Mouse (Mus musculus) stomach, embryonic 15.5 days (tissue): Measurements from ENCODE around the gene Trit1. TPM values are rescaled to one million over a fixed set of nuclear protein-coding genes. Genes with fewer than 3 reads are reported as not detected.
A peak's percentile ranks its signal among the peaks of the same experiment; 100 is the strongest.

ENCODE experiments used
- ATAC-seq: fragments of 200-750 bp; cut with Nextera tagmentation; 2 replicates; pipeline ENCODE4 v1.8.0; 2017; ENCODE audit warnings: low read depth, moderate number of reproducible peaks, moderate TSS enrichment; ENCODE audit not compliant: insufficient read depth, low FRiP score
- H3K27ac ChIP-seq: fragments of 300-500 bp; sonication (generic); 2 replicates; pipeline ENCODE4 v1.5.1; 2015; ENCODE audit warnings: mild to moderate bottlenecking, inconsistent platforms
- H3K27me3 ChIP-seq: fragments of 300-500 bp; sonication (generic); replicated peaks from 2 replicates; pipeline ENCODE4 v1.6.1; 2015; ENCODE audit warnings: inconsistent platforms
- H3K36me3 ChIP-seq: fragments of 300-500 bp; sonication (generic); 2 replicates; pipeline ENCODE4 v1.6.1; 2015; ENCODE audit warnings: inconsistent platforms
- H3K4me1 ChIP-seq: fragments of 300-500 bp; sonication (generic); 2 replicates; pipeline ENCODE4 v1.6.1; 2015; ENCODE audit warnings: inconsistent platforms
- H3K4me2 ChIP-seq: fragments of 300-500 bp; sonication (generic); 2 replicates; pipeline ENCODE4 v1.6.1; 2015; ENCODE audit warnings: mild to moderate bottlenecking, inconsistent platforms
- H3K4me3 ChIP-seq: fragments of 300-500 bp; sonication (generic); replicated peaks from 2 replicates; pipeline ENCODE4 v1.5.1; 2015; ENCODE audit warnings: inconsistent platforms
- H3K9ac ChIP-seq: fragments of 300-500 bp; sonication (generic); 2 replicates; pipeline ENCODE4 v1.6.1; 2015; ENCODE audit warnings: inconsistent platforms
- H3K9me3 ChIP-seq: fragments of 300-500 bp; sonication (generic); 2 replicates; pipeline ENCODE4 v1.6.1; 2016; ENCODE audit warnings: inconsistent platforms
- WGBS: fragments of 180-500 bp; shearing (Covaris S2); methylation state at CpG from one replicate; pipeline ENCODE4 v1.1.7; 2015; 5-methylcytosine and 5-hydroxymethylcytosine counted together
- polyA plus RNA-seq: library from polyadenylated mRNA; unstranded; fragments of >200 nt; fragmentation: Nextera tagmentation; extraction: Ambion mirVana; gene quantifications from 2 replicates; pipeline ENCODE4 v1.2.1, GENCODE M21; 2015

Trit1 gene
- polyA plus RNA-seq, 1 experiment from 2014 or later, result 18.3 TPM

DNA sequence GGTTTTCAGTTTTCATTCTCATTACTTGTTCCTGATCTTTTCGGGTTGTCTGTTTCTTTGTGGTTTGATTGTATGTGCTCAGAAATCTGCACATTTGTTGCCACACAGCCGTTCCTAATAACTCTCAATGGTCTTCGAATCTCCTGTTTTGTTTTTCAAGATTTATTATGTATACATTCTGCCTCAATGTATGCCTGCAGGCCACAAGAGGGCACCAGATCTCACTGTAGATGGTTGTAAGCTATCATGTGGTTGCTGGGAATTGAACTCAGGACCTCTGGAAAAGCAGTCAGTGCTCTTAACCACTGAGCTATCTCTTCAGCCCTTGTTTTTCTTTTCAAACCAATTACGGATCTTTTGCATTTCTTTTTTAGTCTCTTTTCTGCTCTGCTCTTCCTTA is 70.0 kb downstream of the Trit1 start:
- H3K4me3 ChIP-seq, result no peak overlapping the region
- no peaks in the 10 kb centered on the region for H3K9me3 ChIP-seq
- H3K4me1 ChIP-seq, result no peaks in the 10 kb centered on the region; the same call in 1 of the 2 replicates
- no peaks in the 10 kb centered on the region for H3K27me3 ChIP-seq
- 79% methylated on average over 4 of the region's 4 CpGs for WGBS
- H3K36me3 ChIP-seq, result no peaks in the 10 kb centered on the region
- no peak overlapping the region for H3K4me2 ChIP-seq
- ATAC-seq, result no peak
- H3K9ac ChIP-seq, result no peak overlapping the region
- H3K27ac ChIP-seq, result no peak overlapping the region

DNA sequence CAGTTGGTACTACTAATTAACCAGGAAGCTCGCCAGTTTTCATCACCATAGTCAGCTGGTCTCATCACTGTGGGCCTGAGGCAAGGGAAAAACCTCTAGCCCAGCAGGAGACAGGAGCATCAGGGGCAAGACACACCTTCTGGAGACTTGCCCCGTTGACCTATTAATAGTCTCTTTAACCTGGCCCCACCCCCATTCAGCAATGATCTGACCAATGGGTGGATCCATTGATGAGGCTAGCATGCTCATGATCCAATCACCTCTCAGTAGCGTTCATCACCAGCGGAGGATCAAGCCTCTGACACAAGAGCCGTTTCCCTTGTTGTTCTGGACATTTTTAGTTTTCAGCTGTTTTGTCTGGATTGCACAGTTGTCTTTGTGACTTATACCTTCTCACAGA is 76.2 kb downstream of the Trit1 start:
- Histone ChIP-seq H3K4me3 (no peak overlapping the region), H3K36me3 (no peaks in the 10 kb centered on the region), H3K27me3 (no peaks in the 10 kb centered on the region), H3K4me2 (peak overlapping the region; percentile 45), H3K4me1 (0 out of 2 replicates have a peak, but pooled peaks cover 3% of the 10 kb centered on the region), H3K9ac (no peak overlapping the region), H3K27ac (no peak overlapping the region), H3K9me3 (no peaks in the 10 kb centered on the region)
- 61% methylated on average over 5 of the region's 5 CpGs for WGBS
- no peak for ATAC-seq

GRCm38 (mm10) chr4:123093064-123093776 is 76.8 kb downstream of the Trit1 start:
- H3K9me3 ChIP-seq, result no peaks in the 10 kb centered on the region
- H3K4me2 ChIP-seq, result peak overlapping the region; percentile 45
- no peaks in the 10 kb centered on the region for H3K36me3 ChIP-seq
- H3K4me1 ChIP-seq, result 0 out of 2 replicates have a peak, but pooled peaks cover 3% of the 10 kb centered on the region
- ATAC-seq, result peak; percentile 89
- H3K9ac ChIP-seq, result 0 out of 2 replicates have a peak overlapping the region, but pooled peaks have one; percentile 1
- WGBS, result 29% methylated on average over 17 of the region's 17 CpGs
- H3K4me3 ChIP-seq, result peak overlapping the region; percentile 17
- no peaks in the 10 kb centered on the region for H3K27me3 ChIP-seq
- H3K27ac ChIP-seq, result peak overlapping the region; percentile 75

- peak; percentile 6; the same call in 1 of the 2 replicates for ATAC-seq
- peak overlapping the region; percentile 45; the same call in 1 of the 2 replicates for H3K4me2 ChIP-seq
- H3K27me3 ChIP-seq, result no peaks in the 10 kb centered on the region
- no peaks in the 10 kb centered on the region for H3K9me3 ChIP-seq
- no peak overlapping the region for H3K4me3 ChIP-seq
- H3K27ac ChIP-seq, result peak overlapping the region; percentile 75; the same call in 1 of the 2 replicates
- H3K9ac ChIP-seq, result no peak overlapping the region
- 0 out of 2 replicates have a peak, but pooled peaks cover 3% of the 10 kb centered on the region for H3K4me1 ChIP-seq
- WGBS, result 49% methylated on average over 9 of the region's 9 CpGs
- H3K36me3 ChIP-seq, result no peaks in the 10 kb centered on the region
Measured at GRCm38 (mm10) chr4:123093869-123094268, 77.5 kb downstream of the Trit1 start.

Other genes starting within 250 kb of the Trit1 start
- gene Ppt1, start 180.4 kb upstream of the Trit1 start, polyA plus RNA-seq, result 73.9 and 80.4 TPM in 2 replicates
- 71.0 and 74.8 TPM in 2 replicates for gene Cap1, start 130.5 kb upstream of the Trit1 start, polyA plus RNA-seq
- gene Mfsd2a, start 55.4 kb upstream of the Trit1 start, polyA plus RNA-seq, result 2.7 and 4.1 TPM in 2 replicates
- 20.6 and 21.3 TPM in 2 replicates for gene Mycl, start 20.9 kb upstream of the Trit1 start, polyA plus RNA-seq
- gene Bmp8b, start 88.6 kb downstream of the Trit1 start, polyA plus RNA-seq, result 0.54 and 0.81 TPM in 2 replicates
- 0.18 and 0.30 TPM in 2 replicates for gene Oxct2b, start 99.7 kb downstream of the Trit1 start, polyA plus RNA-seq
- gene Ppie, start 123.4 kb downstream of the Trit1 start, polyA plus RNA-seq, result 89.9 and 95.1 TPM in 2 replicates
- 3.5 and 3.6 TPM in 2 replicates for gene Hpcal4, start 166.6 kb downstream of the Trit1 start, polyA plus RNA-seq
- gene Nt5c1a, start 184.9 kb downstream of the Trit1 start, polyA plus RNA-seq, result not detected in 2 replicates
- 14.1 and 18.9 TPM in 2 replicates for gene Heyl, start 217.0 kb downstream of the Trit1 start, polyA plus RNA-seq
- 49.0 and 50.2 TPM in 2 replicates for gene Pabpc4, start 245.8 kb downstream of the Trit1 start, polyA plus RNA-seq